Mouse (Mus musculus): ENCODE data around the gene Fat3. TPM values are rescaled to one million over a fixed set of nuclear protein-coding genes. Genes with fewer than 3 reads are reported as not detected.
A peak's percentile ranks its signal among the peaks of the same experiment; 100 is the strongest.

Fat3 gene
- polyA plus RNA-seq, 1 experiment from 2014 or later: 5.4 TPM

DNA sequence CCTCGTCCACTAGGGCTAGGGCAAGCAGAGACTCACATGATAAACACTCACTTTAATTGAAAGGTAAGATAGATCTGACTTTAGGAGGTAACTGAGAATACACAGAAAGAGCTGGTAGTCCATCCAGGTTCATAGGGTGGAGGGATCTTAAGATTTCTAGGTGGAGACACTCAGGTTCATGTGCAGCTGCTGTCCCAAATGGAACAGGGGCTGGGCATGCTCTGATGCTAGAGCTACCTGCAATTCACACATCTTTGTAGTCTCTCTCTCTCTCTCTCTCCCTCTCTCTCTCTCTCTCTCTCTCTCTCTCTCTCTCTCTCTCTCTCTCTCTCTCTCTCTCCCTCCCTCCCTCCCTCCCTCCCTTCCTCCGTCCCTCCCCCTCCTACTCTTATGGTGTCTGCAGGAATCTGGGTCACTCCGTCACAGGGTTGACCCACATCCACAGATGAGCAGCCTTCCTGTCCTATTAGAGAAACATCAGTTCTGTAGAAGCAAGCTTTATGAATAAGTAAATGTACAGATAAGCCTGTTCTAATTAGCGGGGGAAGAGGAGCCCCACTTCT is 148.5 kb downstream of the Fat3 start:
- Histone ChIP-seq H3K4me2 (ENCODE audit: low read depth, low read length) (no peak overlapping the region), H3K9me3 (ENCODE audit: control insufficient read depth, low read length) (no peaks in the 10 kb centered on the region), H3K36me3 (ENCODE audit: control insufficient read depth, insufficient read depth, low read length) (no peaks in the 10 kb centered on the region), H3K9ac (ENCODE audit: low read depth, low read length) (no peak overlapping the region), H3K4me1 (ENCODE audit: control insufficient read depth, insufficient read depth, low read length) (no peaks in the 10 kb centered on the region), H3K27ac (replicated peaks; ENCODE audit: low read depth, low read length) (no peak overlapping the region), H3K27me3 (replicated peaks; ENCODE audit: control insufficient read depth, insufficient read depth, low read length) (no peaks in the 10 kb centered on the region), H3K4me3 (ENCODE audit: low read depth, low read length) (no peak overlapping the region)
- WGBS: 61% methylated on average over 4 of the region's 4 CpGs
- DNase-seq (ENCODE audit: low spot score): peak; percentile 16
- peak; percentile 68; the same call in 1 of the 2 replicates for ATAC-seq (ENCODE audit: low read depth)

DNA sequence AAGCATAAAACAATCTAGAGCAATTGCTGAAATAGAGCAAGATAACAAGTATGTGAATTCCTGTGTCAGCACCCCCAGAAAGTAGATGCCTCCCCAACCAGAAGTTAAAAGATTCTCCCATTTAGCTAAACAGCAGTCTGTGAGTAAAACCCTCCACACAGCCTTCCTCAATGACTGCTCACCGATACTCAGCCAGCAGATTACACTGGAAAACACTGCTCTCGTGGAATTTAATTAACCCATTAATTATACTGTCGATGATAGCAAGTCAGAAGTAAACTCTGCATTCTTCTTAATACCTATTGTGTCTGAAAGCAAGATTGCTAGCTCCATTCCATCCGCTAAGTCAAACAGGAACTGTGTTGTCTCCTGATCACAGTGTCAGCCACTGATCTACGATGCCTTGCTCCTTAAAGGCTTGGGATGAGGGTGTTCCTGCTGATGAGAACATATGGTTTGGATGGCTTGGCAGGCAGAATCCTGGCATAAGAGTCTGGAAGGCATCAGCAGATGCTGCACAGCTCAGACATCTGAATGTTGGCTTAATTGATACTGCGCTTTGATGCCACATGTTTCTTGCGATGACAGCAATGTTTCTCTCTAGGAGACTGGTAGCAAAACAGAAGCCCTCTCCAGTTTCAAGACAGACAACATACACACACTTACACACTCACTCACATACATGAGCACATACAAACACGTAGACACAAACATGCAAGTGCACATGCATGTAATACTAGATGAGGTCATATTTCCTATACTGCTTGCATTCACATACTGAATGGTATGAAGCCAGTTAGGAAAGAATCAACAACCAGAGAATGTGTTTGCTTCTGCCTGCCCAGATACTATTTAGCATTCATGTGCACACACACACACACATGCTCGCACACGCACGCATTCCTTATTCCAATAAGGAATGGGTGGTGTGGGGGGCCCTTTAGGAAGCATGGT is 155.9 kb downstream of the Fat3 start:
- H3K36me3 ChIP-seq (ENCODE audit: control insufficient read depth, insufficient read depth, low read length): no peaks in the 10 kb centered on the region
- no peak overlapping the region for H3K9ac ChIP-seq (ENCODE audit: low read depth, low read length)
- ATAC-seq (ENCODE audit: low read depth) (peak; percentile 47; the same call in 1 of the 2 replicates), DNase-seq (ENCODE audit: low spot score) (no peak)
- no peaks in the 10 kb centered on the region for H3K9me3 ChIP-seq (ENCODE audit: control insufficient read depth, low read length)
- H3K4me3 ChIP-seq (ENCODE audit: low read depth, low read length): no peak overlapping the region
- 69% methylated on average over 11 of the region's 11 CpGs for WGBS
- no peaks in the 10 kb centered on the region for H3K4me1 ChIP-seq (ENCODE audit: control insufficient read depth, insufficient read depth, low read length)
- no peak overlapping the region for H3K4me2 ChIP-seq (ENCODE audit: low read depth, low read length)
- H3K27me3 ChIP-seq (replicated peaks; ENCODE audit: control insufficient read depth, insufficient read depth, low read length): no peaks in the 10 kb centered on the region
- no peak overlapping the region for H3K27ac ChIP-seq (replicated peaks; ENCODE audit: low read depth, low read length)

DNA sequence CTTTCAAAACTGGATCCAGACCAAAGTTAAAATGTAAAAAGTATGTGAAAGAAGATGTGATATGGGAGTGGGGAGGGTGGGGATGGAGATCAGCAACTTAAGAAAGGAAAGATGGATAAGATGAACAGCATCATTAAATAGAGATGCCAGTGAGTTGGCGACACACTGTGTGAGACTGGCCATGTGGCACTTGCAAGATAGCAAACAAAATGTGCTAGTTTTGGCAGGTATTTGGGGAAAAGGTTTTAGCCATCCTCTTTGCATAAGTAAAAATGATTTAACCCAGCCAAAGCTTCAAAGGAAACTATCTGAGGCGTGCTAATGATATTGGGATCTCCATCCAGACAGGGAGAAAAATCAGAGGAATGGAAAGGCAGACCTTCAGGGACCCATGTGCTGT is 157.9 kb downstream of the Fat3 start:
- 87% methylated on average over 2 of the region's 2 CpGs for WGBS
- H3K9me3 ChIP-seq (ENCODE audit: control insufficient read depth, low read length): no peaks in the 10 kb centered on the region
- no peaks in the 10 kb centered on the region for H3K36me3 ChIP-seq (ENCODE audit: control insufficient read depth, insufficient read depth, low read length)
- no peak overlapping the region for H3K4me3 ChIP-seq (ENCODE audit: low read depth, low read length)
- DNase-seq (ENCODE audit: low spot score) (no peak), ATAC-seq (ENCODE audit: low read depth) (no peak)
- no peaks in the 10 kb centered on the region for H3K4me1 ChIP-seq (ENCODE audit: control insufficient read depth, insufficient read depth, low read length)
- no peak overlapping the region for H3K4me2 ChIP-seq (ENCODE audit: low read depth, low read length)
- H3K9ac ChIP-seq (ENCODE audit: low read depth, low read length): no peak overlapping the region
- H3K27ac ChIP-seq (replicated peaks; ENCODE audit: low read depth, low read length): no peak overlapping the region
- no peaks in the 10 kb centered on the region for H3K27me3 ChIP-seq (replicated peaks; ENCODE audit: control insufficient read depth, insufficient read depth, low read length)

DNA sequence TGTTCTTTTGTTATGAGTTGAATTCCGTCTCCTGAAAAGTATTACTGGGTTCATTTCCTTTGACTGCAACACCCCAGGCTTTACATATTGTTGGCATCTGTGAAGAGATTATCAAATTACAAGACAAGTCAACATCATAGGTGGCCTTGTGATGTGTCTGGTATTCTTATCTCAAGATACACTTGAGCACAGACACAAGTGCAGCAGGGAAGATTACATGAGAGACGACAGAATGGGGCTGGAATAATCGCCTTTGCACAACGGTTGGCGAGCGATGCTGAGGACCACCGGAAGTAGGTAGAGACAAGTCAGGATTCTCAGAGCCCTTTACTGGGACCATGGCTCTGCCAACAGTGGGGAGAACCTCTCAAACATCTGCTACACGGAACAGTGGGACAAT is 158.5 kb downstream of the Fat3 start:
- 78% methylated on average over 8 of the region's 8 CpGs for WGBS
- DNase-seq (ENCODE audit: low spot score): no peak

DNA sequence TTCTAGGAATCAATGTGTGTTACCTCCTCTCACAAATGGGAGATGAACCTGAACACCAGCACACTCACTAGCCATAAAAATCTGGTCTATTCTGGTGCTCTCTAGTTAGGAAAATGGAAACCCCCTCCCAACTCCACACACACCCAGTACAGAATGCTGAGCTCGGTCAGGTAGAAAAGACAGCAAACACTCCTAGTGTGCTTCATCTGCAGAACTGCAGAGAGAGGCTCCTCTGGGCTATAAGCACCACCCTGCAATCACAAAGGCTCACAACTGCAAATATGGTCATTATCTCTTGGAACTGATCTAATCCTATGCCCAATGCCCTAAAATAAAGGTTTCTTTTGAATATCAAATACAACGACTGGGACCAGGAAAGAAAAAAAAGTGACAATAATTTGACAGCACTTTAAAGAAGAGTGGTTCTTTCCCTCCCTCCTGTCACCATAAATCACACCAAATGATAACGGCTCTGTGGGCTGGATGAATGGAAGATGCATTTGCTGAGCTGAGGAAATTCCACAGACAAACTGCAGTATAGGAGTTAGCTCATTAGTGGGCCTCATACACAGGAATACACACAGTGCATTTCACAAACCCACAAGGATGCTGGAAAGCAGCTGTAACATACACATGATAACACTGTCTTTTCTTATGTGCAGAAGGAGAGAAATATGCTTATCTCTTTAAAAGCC is 170.6 kb downstream of the Fat3 start:
- Histone ChIP-seq H3K4me2 (ENCODE audit: low read depth, low read length) (no peak overlapping the region), H3K36me3 (ENCODE audit: control insufficient read depth, insufficient read depth, low read length) (no peaks in the 10 kb centered on the region), H3K27me3 (replicated peaks; ENCODE audit: control insufficient read depth, insufficient read depth, low read length) (no peaks in the 10 kb centered on the region), H3K27ac (replicated peaks; ENCODE audit: low read depth, low read length) (no peak overlapping the region), H3K9me3 (ENCODE audit: control insufficient read depth, low read length) (no peaks in the 10 kb centered on the region), H3K4me3 (ENCODE audit: low read depth, low read length) (no peak overlapping the region), H3K9ac (ENCODE audit: low read depth, low read length) (no peak overlapping the region), H3K4me1 (ENCODE audit: control insufficient read depth, insufficient read depth, low read length) (no peaks in the 10 kb centered on the region)
- WGBS: 53% methylated on average over 3 of the region's 3 CpGs
- no peak for DNase-seq (ENCODE audit: low spot score)
- ATAC-seq (ENCODE audit: low read depth): no peak

More for the DNA sequence above, 158.5 kb downstream of the Fat3 start:
- Histone ChIP-seq H3K27me3 (replicated peaks; ENCODE audit: control insufficient read depth, insufficient read depth, low read length) (no peaks in the 10 kb centered on the region), H3K4me1 (ENCODE audit: control insufficient read depth, insufficient read depth, low read length) (no peaks in the 10 kb centered on the region), H3K27ac (replicated peaks; ENCODE audit: low read depth, low read length) (no peak overlapping the region), H3K9ac (ENCODE audit: low read depth, low read length) (no peak overlapping the region), H3K4me2 (ENCODE audit: low read depth, low read length) (no peak overlapping the region), H3K4me3 (ENCODE audit: low read depth, low read length) (no peak overlapping the region), H3K9me3 (ENCODE audit: control insufficient read depth, low read length) (no peaks in the 10 kb centered on the region), H3K36me3 (ENCODE audit: control insufficient read depth, insufficient read depth, low read length) (no peaks in the 10 kb centered on the region)
- ATAC-seq (ENCODE audit: low read depth): no peak

DNA sequence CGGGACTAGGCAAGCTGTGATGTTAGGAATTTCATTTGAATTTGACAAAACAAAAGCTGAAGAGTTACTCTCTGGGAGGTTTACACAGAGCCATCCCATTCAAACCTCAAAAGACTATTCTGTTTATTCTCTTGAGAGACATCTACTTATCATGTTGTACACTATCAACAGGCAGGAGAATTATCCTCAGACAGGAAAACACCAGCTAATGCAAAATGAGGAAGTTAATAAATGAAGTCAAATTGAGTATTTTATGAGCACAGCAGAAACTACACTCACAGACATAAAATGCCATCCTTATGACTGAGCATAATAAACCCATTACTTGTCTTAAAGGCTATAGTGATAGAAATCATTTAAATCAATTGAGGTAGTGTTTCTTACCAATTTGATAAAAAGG is 182.1 kb downstream of the Fat3 start:
- 67% methylated on average over 1 of the region's 1 CpGs for WGBS
- Histone ChIP-seq H3K4me1 (ENCODE audit: control insufficient read depth, insufficient read depth, low read length) (no peaks in the 10 kb centered on the region), H3K27ac (replicated peaks; ENCODE audit: low read depth, low read length) (no peak overlapping the region), H3K4me3 (ENCODE audit: low read depth, low read length) (no peak overlapping the region), H3K4me2 (ENCODE audit: low read depth, low read length) (no peak overlapping the region), H3K36me3 (ENCODE audit: control insufficient read depth, insufficient read depth, low read length) (no peaks in the 10 kb centered on the region), H3K9me3 (ENCODE audit: control insufficient read depth, low read length) (0 out of 2 replicates have a peak, but pooled peaks cover 4% of the 10 kb centered on the region), H3K27me3 (replicated peaks; ENCODE audit: control insufficient read depth, insufficient read depth, low read length) (no peaks in the 10 kb centered on the region), H3K9ac (ENCODE audit: low read depth, low read length) (no peak overlapping the region)
- ATAC-seq (ENCODE audit: low read depth): no peak
- DNase-seq (ENCODE audit: low spot score): no peak

DNA sequence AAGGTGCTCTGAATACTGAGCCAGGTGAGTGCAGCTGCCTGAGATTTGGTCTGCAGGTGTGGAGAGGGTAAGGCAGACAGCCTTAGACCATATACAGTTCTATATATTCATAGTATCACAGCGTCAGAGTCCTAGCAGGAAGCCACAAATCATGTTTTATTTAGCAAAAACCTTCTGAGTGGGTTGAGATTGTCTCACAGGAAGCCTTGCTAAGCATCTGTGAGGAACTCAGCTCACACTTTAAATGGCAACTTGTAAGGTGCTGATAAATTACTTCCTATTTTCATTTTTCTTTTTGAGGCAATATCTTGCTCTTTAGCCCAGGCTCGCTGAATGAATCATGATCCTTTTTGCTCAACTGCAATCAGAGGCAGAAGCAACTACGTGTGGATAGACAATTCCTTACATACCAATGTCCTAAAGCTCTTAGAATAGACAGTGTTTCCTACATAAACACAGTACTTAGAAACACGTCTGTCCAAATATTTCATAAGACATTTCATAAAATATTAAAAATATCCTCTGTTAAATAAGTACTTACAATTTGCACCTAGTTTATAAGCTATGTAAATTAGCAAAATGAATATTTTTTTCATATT is 188.4 kb downstream of the Fat3 start:
- H3K4me3 ChIP-seq (ENCODE audit: low read depth, low read length): no peak overlapping the region
- 66% methylated on average over 4 of the region's 4 CpGs for WGBS

More for the DNA sequence above, 188.4 kb downstream of the Fat3 start:
- H3K36me3 ChIP-seq (ENCODE audit: control insufficient read depth, insufficient read depth, low read length): no peaks in the 10 kb centered on the region
- no peaks in the 10 kb centered on the region for H3K27me3 ChIP-seq (replicated peaks; ENCODE audit: control insufficient read depth, insufficient read depth, low read length)
- H3K4me1 ChIP-seq (ENCODE audit: control insufficient read depth, insufficient read depth, low read length): peaks cover 5% of the 10 kb centered on the region; the same call in 1 of the 2 replicates
- no peak overlapping the region for H3K9ac ChIP-seq (ENCODE audit: low read depth, low read length)
- ATAC-seq (ENCODE audit: low read depth) (no peak), DNase-seq (ENCODE audit: low spot score) (no peak)
- H3K9me3 ChIP-seq (ENCODE audit: control insufficient read depth, low read length): 0 out of 2 replicates have a peak, but pooled peaks cover 4% of the 10 kb centered on the region
- no peak overlapping the region for H3K27ac ChIP-seq (replicated peaks; ENCODE audit: low read depth, low read length)
- H3K4me2 ChIP-seq (ENCODE audit: low read depth, low read length): no peak overlapping the region
